In genomic region chr4:40238483-40239408, GRCm38 (mm10) we compare ENCODE assay signal across 8 mouse cellular contexts. TPM values are rescaled to one million over a fixed set of nuclear protein-coding genes. Genes with fewer than 3 reads are reported as not detected.
DNase-seq lines count a peak whose midpoint lies in the region; ATAC-seq lines count a peak whose summit lies in the region.

No protein-coding gene starts in this region.

- 3% methylated on average over 17 of the region's 17 CpGs for WGBS in liver, embryonic 15.5 days (ENCODE audit: insufficient replicate concordance)
- 5% methylated on average over 17 of the region's 17 CpGs for WGBS in neural tube, embryonic 11.5 days

- peak; percentile 15 for DNase-seq in right cerebral cortex, postnatal 4 days
- no peak for DNase-seq in right cerebral cortex, adult 18-20 months
- DNase-seq in cerebellum, postnatal 14 days, result peak; percentile 35 to 52
- peak; percentile 30 for DNase-seq in gastrocnemius, postnatal 25 days
- DNase-seq in neural tube, embryonic 11.5 days (ENCODE audit: low spot score), result peak; percentile 17
- DNase-seq in thymus, postnatal 36 days, result peak; percentile 56 to 66

- peak overlapping the region; percentile 36 for H3K9ac ChIP-seq in liver, embryonic 15.5 days
- peak overlapping the region; percentile 50 for H3K9ac ChIP-seq in neural tube, embryonic 11.5 days (ENCODE audit: low read length)

- H3K4me2 ChIP-seq in liver, embryonic 15.5 days, result peak overlapping the region; percentile 76
- H3K4me2 ChIP-seq in neural tube, embryonic 11.5 days (ENCODE audit: low read depth), result peak overlapping the region; percentile 78

- H3K36me3 ChIP-seq in liver, embryonic 15.5 days (replicated peaks), result no peaks in the 10 kb centered on the region
- H3K36me3 ChIP-seq in neural tube, embryonic 11.5 days (ENCODE audit: control insufficient read depth, insufficient read depth, low read length), result no peaks in the 10 kb centered on the region

- peaks cover 14% of the 10 kb centered on the region for H3K4me1 ChIP-seq in liver, embryonic 15.5 days (replicated peaks)
- H3K4me1 ChIP-seq in neural tube, embryonic 11.5 days (ENCODE audit: control insufficient read depth, insufficient read depth, low read length), result 0 out of 2 replicates have a peak, but pooled peaks cover 3% of the 10 kb centered on the region

- H3K4me3 ChIP-seq in liver, embryonic 15.5 days (replicated peaks), result peak overlapping the region; percentile 67
- peak overlapping the region; percentile 48 for H3K4me3 ChIP-seq in neural tube, embryonic 11.5 days (ENCODE audit: low read depth, low read length)

- no peaks in the 10 kb centered on the region for H3K9me3 ChIP-seq in liver, embryonic 15.5 days (replicated peaks)
- H3K9me3 ChIP-seq in neural tube, embryonic 11.5 days (ENCODE audit: control insufficient read depth, low read length), result no peaks in the 10 kb centered on the region

- H3K27ac ChIP-seq in liver, embryonic 15.5 days (replicated peaks), result peak overlapping the region; percentile 48
- no peak overlapping the region for H3K27ac ChIP-seq in neural tube, embryonic 11.5 days (ENCODE audit: low read depth, low read length)

- H3K27me3 ChIP-seq in liver, embryonic 15.5 days, result no peaks in the 10 kb centered on the region
- H3K27me3 ChIP-seq in neural tube, embryonic 11.5 days (ENCODE audit: control insufficient read depth, insufficient read depth, low read length), result no peaks in the 10 kb centered on the region

- ATAC-seq in inflammation-experienced regulatory T-cells, adult 6 months, result peak; percentile 81
- ATAC-seq in liver, embryonic 15.5 days (ENCODE audit: insufficient read depth), result peak; percentile 49
- 0 out of 2 replicates have a peak, but pooled peaks have one; percentile 38 for ATAC-seq in neural tube, embryonic 11.5 days (ENCODE audit: insufficient read depth, low FRiP score, low TSS enrichment)

RNA-seq across cellular contexts. Expression of gene Ddx58, which starts 0.9 kb away (rescaled TPM):
- 1 to 10 TPM; 2.1 to 3.5 TPM for total RNA-seq in gastrocnemius, postnatal 25 days (2021)
- 10 to 100 TPM; 77.8 to 93.7 (median 80.8) TPM for polyA plus RNA-seq in inflammation-experienced regulatory T-cells, adult 6 months (2017; shearing (Covaris generic))
- 4.5 and 5.0 TPM in 2 replicates for polyA plus RNA-seq in liver, embryonic 15.5 days (2015; fragmentation: Nextera tagmentation; extraction: Ambion mirVana)
- polyA plus RNA-seq in neural tube, embryonic 11.5 days (2014; fragmentation: Nextera tagmentation; extraction: Ambion mirVana), result 2.8 and 4.1 TPM in 2 replicates

RNA-seq across cellular contexts. Expression of gene Smim27, which starts 30.6 kb away (rescaled TPM):
- total RNA-seq in gastrocnemius, postnatal 25 days (2021), result 10 to 100 TPM; 42.3 to 45.2 TPM
- polyA plus RNA-seq in inflammation-experienced regulatory T-cells, adult 6 months (2017; shearing (Covaris generic)), result 10 to 100 TPM; 20.1 to 74.9 (median 45.7) TPM
- 10.6 and 17.5 TPM in 2 replicates for polyA plus RNA-seq in liver, embryonic 15.5 days (2015; fragmentation: Nextera tagmentation; extraction: Ambion mirVana)
- polyA plus RNA-seq in neural tube, embryonic 11.5 days (2014; fragmentation: Nextera tagmentation; extraction: Ambion mirVana), result 21.6 and 27.7 TPM in 2 replicates

RNA-seq across cellular contexts. Expression of gene Topors, which starts 30.9 kb away (rescaled TPM):
- 1 to 10 TPM; 7.0 to 7.4 TPM for total RNA-seq in gastrocnemius, postnatal 25 days (2021)
- 10 to 100 TPM; 15.0 to 19.3 (median 16.7) TPM for polyA plus RNA-seq in inflammation-experienced regulatory T-cells, adult 6 months (2017; shearing (Covaris generic))
- polyA plus RNA-seq in liver, embryonic 15.5 days (2015; fragmentation: Nextera tagmentation; extraction: Ambion mirVana), result 13.5 and 14.1 TPM in 2 replicates
- polyA plus RNA-seq in neural tube, embryonic 11.5 days (2014; fragmentation: Nextera tagmentation; extraction: Ambion mirVana), result 49.0 and 49.3 TPM in 2 replicates

RNA-seq across cellular contexts. Expression of gene Ndufb6, which starts 40.5 kb away (rescaled TPM):
- 100 to 1,000 TPM; 276 to 279 TPM for total RNA-seq in gastrocnemius, postnatal 25 days (2021)
- polyA plus RNA-seq in inflammation-experienced regulatory T-cells, adult 6 months (2017; shearing (Covaris generic)), result 100 to 1,000 TPM; 108 to 167 (median 111) TPM
- 139 and 155 TPM in 2 replicates for polyA plus RNA-seq in liver, embryonic 15.5 days (2015; fragmentation: Nextera tagmentation; extraction: Ambion mirVana)
- polyA plus RNA-seq in neural tube, embryonic 11.5 days (2014; fragmentation: Nextera tagmentation; extraction: Ambion mirVana), result 274 and 296 TPM in 2 replicates

Comparison
In these comparisons a context has a peak if more than half of its experiments do, and no peak if none do; other contexts are left out.
1. RNA of gene Ddx58, which starts 0.9 kb away (polyA plus RNA-seq): 77.8 to 93.7 TPM in inflammation-experienced regulatory T-cells, adult 6 months; 4.5 to 5.0 TPM in liver, embryonic 15.5 days and 2.8 to 4.1 TPM in neural tube, embryonic 11.5 days; every median in the first group is over 10 times any median in the second.
2. Peak in every context shown above with its lines, with median percentiles within 50 percentile points of each other: ATAC-seq.